Mouse (Mus musculus) CH12.LX (cell line): ENCODE measurements around the gene Usp42. TPM values are rescaled to one million over a fixed set of nuclear protein-coding genes. Genes with fewer than 3 reads are reported as not detected.

Experiments
- DNase-seq: peaks from one replicate; pipeline ENCODE4 v3.0.0-alpha.2; 2013; ENCODE audit errors: extremely low read depth
- H3K27ac ChIP-seq: 2 replicates; pipeline ENCODE4 v1.5.1; 2012; ENCODE audit warnings: low read depth, mild to moderate bottlenecking, control low read depth, moderate library complexity; ENCODE audit not compliant: insufficient read depth
- H3K27me3 ChIP-seq: replicated peaks from 2 replicates; pipeline ENCODE3; 2012; ENCODE audit warnings: inconsistent platforms
- H3K36me3 ChIP-seq, 2 experiments: replicated peaks in 1 of 2; 2 replicates each; pipeline versions ENCODE3 to v1.6.1; 2012; ENCODE audit warnings: inconsistent platforms in 1 of 2, low read length in 1 of 2, mild to moderate bottlenecking in 1 of 2, mixed read lengths in 1 of 2, moderate library complexity in 1 of 2; ENCODE audit not compliant: control insufficient read depth in 1 of 2, insufficient read depth in 1 of 2
- H3K4me1 ChIP-seq, 2 experiments: 2 replicates each; pipeline ENCODE4 v1.6.1; 2012; ENCODE audit warnings: inconsistent platforms in 1 of 2, moderate library complexity in 1 of 2; ENCODE audit not compliant: insufficient read depth in 2 of 2, control insufficient read depth in 1 of 2
- H3K4me2 ChIP-seq: 2 replicates; pipeline ENCODE4 v1.6.1; 2012; ENCODE audit warnings: low read depth, mild to moderate bottlenecking, control low read depth; ENCODE audit not compliant: poor library complexity, insufficient read depth, severe bottlenecking
- H3K4me3 ChIP-seq, 3 experiments: fragments of 150-350 bp in 1 of 3; sonication (generic) in 1 of 3; replicated peaks in 1 of 3; 2 replicates each; pipeline versions ENCODE3 to v1.5.1; 2011 to 2012; ENCODE audit warnings: low read depth in 2 of 3, low read length in 2 of 3, mild to moderate bottlenecking in 2 of 3, moderate library complexity in 2 of 3, control low read depth in 1 of 3, improper control_type of control experiment in 1 of 3, inconsistent platforms in 1 of 3, mixed read lengths in 1 of 3; ENCODE audit not compliant: poor library complexity in 1 of 3
- H3K79me2 ChIP-seq: replicated peaks from 2 replicates; pipeline ENCODE4 v1.6.1; 2012; ENCODE audit warnings: mild to moderate bottlenecking, moderate library complexity; ENCODE audit not compliant: control insufficient read depth, poor library complexity, insufficient read depth, severe bottlenecking; ENCODE audit errors: extremely low read depth
- H3K9ac ChIP-seq: 2 replicates; pipeline ENCODE4 v1.6.1; 2012; ENCODE audit warnings: low read depth, mild to moderate bottlenecking, control low read depth, moderate library complexity; ENCODE audit not compliant: insufficient read depth
- H3K9me3 ChIP-seq: replicated peaks from 2 replicates; pipeline ENCODE3; 2012; ENCODE audit warnings: low read length, inconsistent platforms, mixed read lengths
- ETS1 ChIP-seq: conservative IDR thresholded peaks from 2 replicates; pipeline ENCODE4 v1.6.1; 2012; ENCODE audit warnings: low read depth, mild to moderate bottlenecking, inconsistent platforms, low read length, improper control_type of control experiment, moderate library complexity
- GABPA ChIP-seq: IDR thresholded peaks from 2 replicates; pipeline ENCODE4 v1.6.1; 2012; ENCODE audit warnings: low read depth, low read length, improper control_type of control experiment, inconsistent platforms; ENCODE audit not compliant: insufficient replicate concordance
- IRF4 ChIP-seq: IDR thresholded peaks from 2 replicates; pipeline ENCODE4 v1.6.1; 2014; ENCODE audit warnings: low read depth, mild to moderate bottlenecking, inconsistent platforms, low read length, improper control_type of control experiment
- JUN ChIP-seq: IDR thresholded peaks from 2 replicates; pipeline ENCODE4 v1.6.1; 2011; ENCODE audit warnings: low read depth, mild to moderate bottlenecking, low read length, improper control_type of control experiment, moderate library complexity; ENCODE audit not compliant: insufficient read depth
- MAX ChIP-seq: IDR thresholded peaks from 2 replicates; pipeline ENCODE4 v1.6.1; 2011; ENCODE audit warnings: low read length, improper control_type of control experiment
- MAZ ChIP-seq: IDR thresholded peaks from 2 replicates; pipeline ENCODE4 v1.6.1; 2012; ENCODE audit warnings: low read depth, mild to moderate bottlenecking, inconsistent platforms, low read length, improper control_type of control experiment, moderate library complexity
- POLR2A ChIP-seq: IDR thresholded peaks from 2 replicates; pipeline ENCODE4 v1.6.1; 2011; ENCODE audit warnings: low read depth, mild to moderate bottlenecking, improper control_type of control experiment, low read length
- TBP ChIP-seq: conservative IDR thresholded peaks from 2 replicates; pipeline ENCODE4 v1.6.1; 2011; ENCODE audit warnings: low read depth, low read length, improper control_type of control experiment
- TCF12 ChIP-seq: IDR thresholded peaks from 2 replicates; pipeline ENCODE4 v1.6.1; 2014; ENCODE audit warnings: low read depth, mild to moderate bottlenecking, inconsistent platforms, low read length, improper control_type of control experiment
- ZC3H11A ChIP-seq: IDR thresholded peaks from 2 replicates; pipeline ENCODE4 v1.6.1; 2012; ENCODE audit warnings: low read depth, mild to moderate bottlenecking, inconsistent platforms, low read length, improper control_type of control experiment
- ZKSCAN1 ChIP-seq: IDR thresholded peaks from 2 replicates; pipeline ENCODE4 v1.6.1; 2012; ENCODE audit warnings: low read depth, inconsistent platforms, low read length, improper control_type of control experiment, borderline replicate concordance
- ZMIZ1 ChIP-seq: IDR thresholded peaks from 2 replicates; pipeline ENCODE4 v1.6.1; 2012; ENCODE audit warnings: low read depth, mild to moderate bottlenecking, inconsistent platforms, low read length, improper control_type of control experiment
- dilution Hi-C: fragments of 300-500 bp; cut with MboI; formaldehyde crosslinking; loops from 2 replicates; pipeline ENCODE4 v1.14.3; 2020; ENCODE audit warnings: low sequenced_read_pairs; ENCODE audit not compliant: extremely low pct_unique_long_range_greater_than_20kb, extremely low pct_ligation_motif_present
- in situ Hi-C: fragments of 300-500 bp; cut with MboI; formaldehyde crosslinking; loops from 3 replicates; pipeline ENCODE4 v1.14.3; 2019; ENCODE audit warnings: low sequenced_read_pairs, low pct_ligation_motif_present, low pct_unique_long_range_greater_than_20kb, mixed read lengths
- polyA plus RNA-seq: library from polyadenylated mRNA; unstranded; fragments of >175 nt; gene quantifications from 2 replicates; pipeline ENCODE4 v1.2.1, GENCODE M21; 2012; ENCODE audit warnings: low read depth; ENCODE audit not compliant: insufficient read length
- total RNA-seq, 2 experiments: library from RNA; depleted of rRNA; stranded (reverse); fragments of 300-350 nt in 1 of 2; fragments of >200 nt in 1 of 2; gene quantifications; 2 replicates each; pipeline ENCODE4 v1.2.3; 2012 to 2014

Gene Usp42
- total and polyA plus RNA-seq, 3 experiments, result 4.3 to 14.6 (median 7.1) TPM

DNA sequence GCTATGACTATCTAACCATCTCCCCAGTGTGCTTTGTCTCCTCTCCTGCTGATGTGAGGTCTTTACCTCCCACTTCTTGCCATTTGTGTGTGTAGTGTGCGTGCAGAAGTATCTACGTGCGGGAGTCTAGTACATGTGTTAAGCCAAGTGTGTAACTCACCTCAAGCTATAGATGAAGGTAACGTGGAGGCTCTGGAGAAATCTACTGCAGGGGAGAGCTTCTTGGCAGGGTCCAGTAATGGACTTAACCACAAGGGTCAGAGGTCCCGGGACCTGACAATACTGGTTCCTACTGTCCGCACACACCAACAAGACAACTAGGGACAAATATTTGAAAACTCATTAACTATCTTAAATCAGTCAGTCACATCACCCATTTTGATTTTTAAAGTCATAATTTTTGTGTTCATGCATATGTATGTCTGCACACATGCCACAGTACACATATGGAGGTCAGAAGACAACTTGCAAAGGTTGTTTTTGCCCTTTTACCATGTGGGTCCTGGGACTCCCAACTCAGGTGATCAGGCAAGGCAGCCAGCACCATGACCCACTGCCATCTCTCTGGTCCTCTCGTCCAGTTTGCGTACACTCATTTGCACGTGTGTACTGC, 23.6 kb upstream of the Usp42 start:
- no peak for TF ChIP-seq JUN
- TF ChIP-seq TBP, result peak; percentile 93
- TF ChIP-seq ZMIZ1, result peak; percentile 96
- no peak for TF ChIP-seq ZKSCAN1
- peak; percentile 69 for TF ChIP-seq POLR2A
- no peak for TF ChIP-seq MAZ
- no peak for TF ChIP-seq ETS1
- dilution Hi-C loops, result no loop called here

GRCm38 (mm10) chr5:143749630-143750208, 17.6 kb upstream of the Usp42 start:
- dilution Hi-C loops (no loop called here), in situ Hi-C loops (no loop called here)
- Histone ChIP-seq H3K79me2 (no peaks in the 10 kb centered on the region), H3K9me3 (no peaks in the 10 kb centered on the region), H3K4me3 (no peak overlapping the region), H3K36me3 (no peaks in the 10 kb centered on the region), H3K4me2 (no peak overlapping the region), H3K4me1 (no peaks in the 10 kb centered on the region), H3K27me3 (peaks cover 3% of the 10 kb centered on the region), H3K27ac (no peak overlapping the region), H3K9ac (no peak overlapping the region)
- DNase-seq, result no peak
- TF ChIP-seq IRF4 (no peak), GABPA (no peak), ZKSCAN1 (no peak), MAX (no peak), TCF12 (no peak), ZC3H11A (no peak), ZMIZ1 (no peak)

More for the DNA sequence above, 23.6 kb upstream of the Usp42 start:
- Histone ChIP-seq H3K4me2 (no peak overlapping the region), H3K36me3 (peaks cover 0 to 3% of the 10 kb centered on the region in 2 experiments), H3K4me1 (peaks cover 6 to 26% of the 10 kb centered on the region in 2 experiments), H3K27me3 (no peaks in the 10 kb centered on the region), H3K4me3 (no peak overlapping the region), H3K79me2 (no peaks in the 10 kb centered on the region), H3K9ac (no peak overlapping the region), H3K27ac (no peak overlapping the region), H3K9me3 (no peaks in the 10 kb centered on the region)
- in situ Hi-C loops, result no loop called here
- DNase-seq, result no peak
